Mouse (Mus musculus) A20 (cell line): ENCODE data around the gene Nuak2.
"Not testable (repeated sequence)": the region's sequence is repeated elsewhere in the genome, so short reads cannot be mapped to it uniquely, and the experiment has no call there.

Experiments used
- DNase-seq: peaks from one replicate; pipeline ENCODE4 v3.0.0-alpha.2; 2011; ENCODE audit warnings: low read depth, low spot score

Gene Nuak2

GRCm38 (mm10) chr1:132327477-132327876 lies 11.6 kb downstream of the Nuak2 start:
- DNase-seq: no peak

GRCm38 (mm10) chr1:132328565-132328964 lies 12.6 kb downstream of the Nuak2 start:
- DNase-seq: no peak

- no peak for DNase-seq
Observed at GRCm38 (mm10) chr1:132329656-132330055, 13.7 kb downstream of the Nuak2 start.

GRCm38 (mm10) chr1:132330397-132330796 lies 14.5 kb downstream of the Nuak2 start:
- DNase-seq: no peak

GRCm38 (mm10) chr1:132331283-132331682 lies 15.4 kb downstream of the Nuak2 start:
- no peak for DNase-seq

- DNase-seq: no peak
Observed at GRCm38 (mm10) chr1:132333201-132333600, 17.3 kb downstream of the Nuak2 start.

GRCm38 (mm10) chr1:132333675-132334141 lies 17.8 kb downstream of the Nuak2 start:
- DNase-seq: no peak

- no peak for DNase-seq
Observed at GRCm38 (mm10) chr1:132334178-132334801, 18.4 kb downstream of the Nuak2 start.

- DNase-seq: no peak
Observed at GRCm38 (mm10) chr1:132335378-132335965, 19.5 kb downstream of the Nuak2 start.

GRCm38 (mm10) chr1:132336921-132337320 lies 21.0 kb downstream of the Nuak2 start:
- DNase-seq: no peak

GRCm38 (mm10) chr1:132338027-132338660 lies 22.2 kb downstream of the Nuak2 start:
- DNase-seq: no peak

- DNase-seq: peak; percentile 96
Observed at GRCm38 (mm10) chr1:132341731-132342501, 26.0 kb downstream of the Nuak2 start.

GRCm38 (mm10) chr1:132342518-132342917 lies 26.6 kb downstream of the Nuak2 start:
- no peak for DNase-seq

- peak; percentile 65 for DNase-seq
Observed at GRCm38 (mm10) chr1:132343191-132343590, 27.3 kb downstream of the Nuak2 start.

GRCm38 (mm10) chr1:132343656-132344055 lies 27.7 kb downstream of the Nuak2 start:
- peak; percentile 68 for DNase-seq

- DNase-seq: no peak
Observed at GRCm38 (mm10) chr1:132345514-132345913, 29.6 kb downstream of the Nuak2 start.

GRCm38 (mm10) chr1:132346134-132346851 lies 30.4 kb downstream of the Nuak2 start:
- no peak for DNase-seq

GRCm38 (mm10) chr1:132346951-132347350 lies 31.0 kb downstream of the Nuak2 start:
- DNase-seq: no peak

GRCm38 (mm10) chr1:132348401-132348800 lies 32.5 kb downstream of the Nuak2 start:
- no peak for DNase-seq

- DNase-seq: not testable (repeated sequence)
Observed at GRCm38 (mm10) chr1:132349049-132349448, 33.1 kb downstream of the Nuak2 start.

- DNase-seq: not testable (repeated sequence)
Observed at GRCm38 (mm10) chr1:132349601-132350000, 33.7 kb downstream of the Nuak2 start.
